Mouse (Mus musculus): ENCODE measurements at regions not wholly inside any gene's neighbourhood (a gene's known extent, or its start where the extent isn't known, plus 50 kb on each side); places are given as distances from the start of the nearest gene placed in this dataset.
A peak's percentile ranks its signal among the peaks of the same experiment; 100 is the strongest.

GRCm38 (mm10) chr4:119044836-119045235 lies 63.7 kb upstream of the Slc2a1 start:
- H3K9me3 ChIP-seq (ENCODE audit: low read length): no peaks in the 10 kb centered on the region
- H3K36me3 ChIP-seq (ENCODE audit: insufficient read depth, low read length): no peaks in the 10 kb centered on the region
- no peaks in the 10 kb centered on the region for H3K27me3 ChIP-seq (ENCODE audit: insufficient read depth, low read length)
- no peak overlapping the region for H3K4me2 ChIP-seq (ENCODE audit: low read depth, low read length)
- no peaks in the 10 kb centered on the region for H3K4me1 ChIP-seq (ENCODE audit: insufficient read depth, low read length)
- WGBS: 49% methylated on average over 13 of the region's 13 CpGs
- DNase-seq (ENCODE audit: low spot score): peak; percentile 70
- ATAC-seq: peak; percentile 61; the same call in 1 of the 2 replicates
- peak overlapping the region; percentile 5; the same call in 1 of the 2 replicates for H3K27ac ChIP-seq
- no peak overlapping the region for H3K9ac ChIP-seq (replicated peaks; ENCODE audit: low read length)
- no peak for TF ChIP-seq CTCF (IDR thresholded peaks at IDR 0.05; ENCODE audit: low read depth)
- H3K4me3 ChIP-seq (ENCODE audit: low read length): no peak overlapping the region

GRCm38 (mm10) chr4:119050867-119051353 lies 57.6 kb upstream of the Slc2a1 start:
- DNase-seq (ENCODE audit: low spot score): no peak

GRCm38 (mm10) chr4:119052537-119052936 lies 56.0 kb upstream of the Slc2a1 start:
- Histone ChIP-seq H3K4me2 (ENCODE audit: low read depth, low read length) (no peak overlapping the region), H3K27ac (no peak overlapping the region), H3K4me1 (ENCODE audit: insufficient read depth, low read length) (no peaks in the 10 kb centered on the region), H3K4me3 (ENCODE audit: low read length) (no peak overlapping the region), H3K9me3 (ENCODE audit: low read length) (no peaks in the 10 kb centered on the region), H3K27me3 (ENCODE audit: insufficient read depth, low read length) (no peaks in the 10 kb centered on the region), H3K9ac (replicated peaks; ENCODE audit: low read length) (no peak overlapping the region), H3K36me3 (ENCODE audit: insufficient read depth, low read length) (no peaks in the 10 kb centered on the region)
- TF ChIP-seq CTCF (IDR thresholded peaks at IDR 0.05; ENCODE audit: low read depth): no peak
- no peak for ATAC-seq
- no peak for DNase-seq (ENCODE audit: low spot score)
- WGBS: 84% methylated on average over 3 of the region's 3 CpGs

More at GRCm38 (mm10) chr4:119050867-119051353, 57.6 kb upstream of the Slc2a1 start:
- Histone ChIP-seq H3K9ac (replicated peaks; ENCODE audit: low read length) (no peak overlapping the region), H3K27ac (no peak overlapping the region), H3K9me3 (ENCODE audit: low read length) (no peaks in the 10 kb centered on the region), H3K4me1 (ENCODE audit: insufficient read depth, low read length) (no peaks in the 10 kb centered on the region), H3K27me3 (ENCODE audit: insufficient read depth, low read length) (no peaks in the 10 kb centered on the region), H3K4me3 (ENCODE audit: low read length) (no peak overlapping the region), H3K4me2 (ENCODE audit: low read depth, low read length) (no peak overlapping the region), H3K36me3 (ENCODE audit: insufficient read depth, low read length) (no peaks in the 10 kb centered on the region)
- TF ChIP-seq CTCF (IDR thresholded peaks at IDR 0.05; ENCODE audit: low read depth): no peak
- 72% methylated on average over 2 of the region's 2 CpGs for WGBS
- no peak for ATAC-seq

GRCm38 (mm10) chr4:119053241-119053640 lies 55.3 kb upstream of the Slc2a1 start:
- DNase-seq (ENCODE audit: low spot score) (no peak), ATAC-seq (no peak)
- Histone ChIP-seq H3K9me3 (ENCODE audit: low read length) (no peaks in the 10 kb centered on the region), H3K36me3 (ENCODE audit: insufficient read depth, low read length) (no peaks in the 10 kb centered on the region), H3K27ac (no peak overlapping the region), H3K4me2 (ENCODE audit: low read depth, low read length) (no peak overlapping the region), H3K27me3 (ENCODE audit: insufficient read depth, low read length) (no peaks in the 10 kb centered on the region), H3K4me1 (ENCODE audit: insufficient read depth, low read length) (no peaks in the 10 kb centered on the region), H3K4me3 (ENCODE audit: low read length) (no peak overlapping the region), H3K9ac (replicated peaks; ENCODE audit: low read length) (no peak overlapping the region)
- WGBS: 92% methylated on average over 4 of the region's 4 CpGs
- no peak for TF ChIP-seq CTCF (IDR thresholded peaks at IDR 0.05; ENCODE audit: low read depth)

- H3K27ac ChIP-seq: no peak overlapping the region
- WGBS: 90% methylated on average over 6 of the region's 6 CpGs
- H3K9me3 ChIP-seq (ENCODE audit: low read length): no peaks in the 10 kb centered on the region
- ATAC-seq (no peak), DNase-seq (ENCODE audit: low spot score) (no peak)
- H3K4me3 ChIP-seq (ENCODE audit: low read length): no peak overlapping the region
- H3K36me3 ChIP-seq (ENCODE audit: insufficient read depth, low read length): no peaks in the 10 kb centered on the region
- no peak for TF ChIP-seq CTCF (IDR thresholded peaks at IDR 0.05; ENCODE audit: low read depth)
- no peak overlapping the region for H3K9ac ChIP-seq (replicated peaks; ENCODE audit: low read length)
- H3K4me2 ChIP-seq (ENCODE audit: low read depth, low read length): no peak overlapping the region
- no peaks in the 10 kb centered on the region for H3K27me3 ChIP-seq (ENCODE audit: insufficient read depth, low read length)
- no peaks in the 10 kb centered on the region for H3K4me1 ChIP-seq (ENCODE audit: insufficient read depth, low read length)
Observed at GRCm38 (mm10) chr4:119053680-119054079, 54.8 kb upstream of the Slc2a1 start.

GRCm38 (mm10) chr4:119054129-119054528 lies 54.4 kb upstream of the Slc2a1 start:
- H3K27ac ChIP-seq: no peak overlapping the region
- no peaks in the 10 kb centered on the region for H3K27me3 ChIP-seq (ENCODE audit: insufficient read depth, low read length)
- no peaks in the 10 kb centered on the region for H3K36me3 ChIP-seq (ENCODE audit: insufficient read depth, low read length)
- ATAC-seq (no peak), DNase-seq (ENCODE audit: low spot score) (no peak)
- no peaks in the 10 kb centered on the region for H3K4me1 ChIP-seq (ENCODE audit: insufficient read depth, low read length)
- no peak for TF ChIP-seq CTCF (IDR thresholded peaks at IDR 0.05; ENCODE audit: low read depth)
- no peaks in the 10 kb centered on the region for H3K9me3 ChIP-seq (ENCODE audit: low read length)
- WGBS: 72% methylated on average over 5 of the region's 5 CpGs
- no peak overlapping the region for H3K4me3 ChIP-seq (ENCODE audit: low read length)
- H3K4me2 ChIP-seq (ENCODE audit: low read depth, low read length): no peak overlapping the region
- no peak overlapping the region for H3K9ac ChIP-seq (replicated peaks; ENCODE audit: low read length)

- H3K4me1 ChIP-seq (ENCODE audit: insufficient read depth, low read length): no peaks in the 10 kb centered on the region
- H3K27me3 ChIP-seq (ENCODE audit: insufficient read depth, low read length): no peaks in the 10 kb centered on the region
- no peak overlapping the region for H3K4me3 ChIP-seq (ENCODE audit: low read length)
- DNase-seq (ENCODE audit: low spot score): no peak
- H3K9ac ChIP-seq (replicated peaks; ENCODE audit: low read length): no peak overlapping the region
- no peak for TF ChIP-seq CTCF (IDR thresholded peaks at IDR 0.05; ENCODE audit: low read depth)
- ATAC-seq: no peak
- no peak overlapping the region for H3K27ac ChIP-seq
- H3K9me3 ChIP-seq (ENCODE audit: low read length): no peaks in the 10 kb centered on the region
- H3K36me3 ChIP-seq (ENCODE audit: insufficient read depth, low read length): no peaks in the 10 kb centered on the region
- H3K4me2 ChIP-seq (ENCODE audit: low read depth, low read length): no peak overlapping the region
- 88% methylated on average over 6 of the region's 6 CpGs for WGBS
Observed at GRCm38 (mm10) chr4:119057191-119057590, 51.3 kb upstream of the Slc2a1 start.

All from hindbrain, postnatal 0 days (tissue).